Mouse (Mus musculus) 3134 (cell line): ENCODE measurements at regions not wholly inside any gene's neighbourhood (a gene's known extent, or its start where the extent isn't known, plus 50 kb on each side); places are given as distances from the start of the nearest gene placed in this dataset.

Experiments
- DNase-seq: peaks from one replicate; pipeline ENCODE4 v3.0.0-alpha.2; 2011; ENCODE audit warnings: low spot score; ENCODE audit not compliant: insufficient read length; ENCODE audit errors: extremely low read depth

DNA sequence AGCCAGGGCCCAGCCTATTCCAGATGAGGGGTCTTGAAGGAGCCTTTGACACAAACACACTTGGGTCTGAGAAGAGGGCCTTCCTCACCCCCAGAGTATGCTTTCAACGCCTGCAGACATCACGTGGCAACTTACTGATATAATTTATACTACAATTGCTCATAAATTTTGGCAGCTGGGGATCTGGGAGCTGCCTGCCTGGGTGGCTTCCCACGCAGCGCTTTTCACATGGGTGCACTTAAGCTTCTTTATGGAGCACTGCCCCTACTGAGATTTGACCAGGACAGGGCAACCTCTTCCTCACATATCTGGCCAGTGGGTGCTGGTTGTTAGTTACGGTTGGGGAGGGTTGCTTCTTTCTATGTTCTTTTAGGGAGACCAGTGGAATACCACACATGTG, 61.6 kb downstream of the Spesp1 start:
- no peak for DNase-seq

DNA sequence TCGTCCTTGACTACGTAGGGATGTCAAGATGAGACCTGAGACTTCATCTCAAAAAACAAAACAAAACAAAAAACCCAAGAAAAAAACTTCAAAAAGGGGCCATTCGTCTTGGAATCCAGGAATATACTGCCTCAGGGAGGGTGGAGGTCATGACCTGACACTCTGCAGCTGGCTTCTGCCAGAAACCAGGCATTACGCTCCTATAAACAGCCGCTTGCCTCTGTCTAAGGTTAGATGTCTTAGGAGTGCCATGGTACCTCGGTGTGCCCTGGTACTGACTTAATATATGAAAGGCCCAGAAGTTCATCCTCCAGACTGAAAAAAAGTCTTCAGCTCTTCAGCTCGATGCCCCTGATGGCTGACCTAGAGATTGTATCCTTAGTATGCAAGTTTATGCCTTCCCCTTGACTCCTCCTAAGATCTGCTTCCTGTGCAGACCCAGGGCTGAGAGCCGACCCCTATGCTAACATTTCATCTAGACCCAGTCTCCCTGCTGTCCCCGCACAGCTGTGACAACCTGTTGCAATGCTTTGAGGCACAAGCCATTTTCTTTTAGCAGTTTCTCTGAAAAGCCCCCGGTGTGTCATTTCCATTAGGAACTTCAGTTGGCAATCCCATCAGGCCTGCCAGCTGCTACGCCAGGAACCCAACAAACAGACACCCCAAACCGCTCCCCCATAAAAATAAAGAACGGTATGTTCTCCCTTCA, 66.7 kb downstream of the Spesp1 start:
- no peak for DNase-seq

DNA sequence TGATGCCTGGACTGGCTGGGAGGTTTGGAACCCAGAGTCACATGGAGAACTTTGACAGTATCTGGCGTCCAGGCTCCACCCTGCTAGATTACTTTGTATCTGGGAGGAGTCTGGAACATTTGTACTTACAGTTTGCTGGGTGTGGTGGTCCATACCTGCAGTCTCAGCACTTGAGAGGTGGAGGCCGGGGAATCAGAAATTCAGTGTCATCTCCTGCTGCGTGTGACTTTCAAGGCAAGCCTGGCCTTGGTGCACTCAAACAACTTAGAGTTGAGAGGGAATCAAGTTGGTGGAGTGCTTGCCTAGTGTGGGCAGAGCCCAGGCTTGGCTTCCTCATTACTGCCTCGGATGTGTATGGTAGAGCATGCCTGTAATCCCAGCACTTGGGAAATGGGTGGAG, 67.5 kb downstream of the Spesp1 start:
- DNase-seq = no peak

DNA sequence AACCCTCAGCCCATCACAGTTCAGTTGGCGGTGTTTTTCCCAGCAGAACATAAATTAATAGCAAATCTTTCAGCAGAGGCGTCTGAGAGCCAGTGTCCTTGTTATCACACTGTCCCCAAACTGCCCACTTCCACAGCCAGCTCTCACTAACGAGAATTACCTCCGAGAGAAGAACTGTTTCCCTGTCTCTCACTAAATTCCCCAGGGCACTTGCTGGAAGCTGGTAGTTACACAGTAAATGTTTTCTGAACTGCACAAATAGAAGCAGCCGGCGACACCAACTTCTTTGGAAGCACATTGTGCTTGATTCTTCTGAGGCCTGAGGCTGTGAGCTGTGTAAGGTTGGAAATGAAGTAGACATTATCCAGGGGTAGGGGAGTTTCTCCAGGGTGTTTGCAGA, 69.4 kb downstream of the Spesp1 start:
- no peak for DNase-seq

DNA sequence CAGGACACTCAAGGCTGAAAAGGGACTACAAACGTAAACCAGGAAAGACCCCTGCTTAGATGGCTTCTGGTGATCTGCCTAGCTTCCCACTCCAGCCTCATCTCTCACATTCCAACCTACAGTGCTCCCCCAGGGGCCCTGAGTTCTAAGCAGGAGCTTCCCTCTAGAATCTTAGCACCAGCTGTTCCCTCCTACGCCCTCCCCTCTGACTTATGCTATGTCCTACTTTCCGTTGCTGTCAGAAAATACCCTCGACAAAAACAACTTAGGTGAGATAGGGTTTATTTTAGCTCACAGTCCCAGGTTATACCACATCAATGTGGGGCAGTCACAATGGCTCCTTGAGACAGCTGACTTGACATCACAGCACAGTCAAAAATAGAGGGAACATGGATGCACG, 71.2 kb downstream of the Spesp1 start:
- DNase-seq = no peak

DNA sequence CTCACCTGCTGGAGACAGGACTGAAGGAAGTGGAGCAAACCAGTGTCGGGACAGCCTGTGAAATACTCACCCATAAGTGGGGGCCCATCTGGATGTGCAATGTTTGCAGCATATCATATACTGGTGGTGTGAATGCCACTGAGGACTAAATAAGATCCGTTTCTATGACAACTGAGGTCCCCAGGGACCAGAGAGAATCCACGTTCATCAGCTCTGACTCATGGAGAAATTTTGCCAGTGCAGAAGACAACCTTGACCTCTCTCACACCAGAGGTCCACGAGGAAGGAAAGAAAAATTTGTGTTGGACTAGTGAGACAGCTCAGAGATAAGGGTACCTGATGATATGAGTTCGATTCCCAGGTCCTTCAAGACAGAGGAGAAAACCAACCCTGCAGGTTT, 73.6 kb downstream of the Spesp1 start:
- DNase-seq = peak; percentile 17

DNA sequence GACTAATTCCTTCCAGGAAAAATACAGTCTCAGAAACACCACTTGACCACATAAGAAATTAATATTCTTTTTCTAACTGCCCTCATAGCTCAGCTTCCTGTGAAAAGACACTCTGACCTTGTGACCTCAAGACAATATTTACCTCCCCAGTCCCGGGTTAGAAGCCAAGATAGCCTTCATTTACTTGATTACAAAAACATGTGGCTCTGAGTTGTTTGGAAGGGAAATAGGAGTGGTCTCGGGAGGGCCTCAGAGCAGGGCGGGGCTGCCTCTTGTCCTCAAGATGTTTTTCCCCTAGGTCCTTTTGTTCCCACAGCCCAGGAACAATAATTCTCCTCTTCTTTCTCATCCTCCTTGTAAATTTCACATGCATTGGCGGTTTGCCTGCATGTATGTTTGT, 76.7 kb downstream of the Spesp1 start:
- no peak for DNase-seq

DNA sequence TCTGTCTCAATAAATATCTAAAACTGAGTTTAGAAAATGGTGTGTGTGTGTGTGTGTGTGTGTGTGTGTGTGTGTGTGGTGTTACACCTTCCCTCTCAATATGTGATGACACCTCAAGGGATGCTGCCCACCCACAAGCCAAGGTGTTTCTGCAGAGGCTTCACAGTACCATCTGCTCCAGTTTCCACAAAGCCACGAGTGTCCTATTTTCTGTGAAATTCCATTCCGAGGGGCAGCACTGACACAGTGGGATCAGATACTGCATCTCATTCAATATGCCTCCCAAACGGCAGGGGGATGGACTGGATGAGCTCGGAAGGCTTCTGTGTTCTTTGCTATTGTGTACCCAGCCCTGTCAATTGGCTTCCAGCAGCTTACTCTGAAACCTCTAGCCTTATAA, 78.5 kb downstream of the Spesp1 start:
- DNase-seq = no peak

DNA sequence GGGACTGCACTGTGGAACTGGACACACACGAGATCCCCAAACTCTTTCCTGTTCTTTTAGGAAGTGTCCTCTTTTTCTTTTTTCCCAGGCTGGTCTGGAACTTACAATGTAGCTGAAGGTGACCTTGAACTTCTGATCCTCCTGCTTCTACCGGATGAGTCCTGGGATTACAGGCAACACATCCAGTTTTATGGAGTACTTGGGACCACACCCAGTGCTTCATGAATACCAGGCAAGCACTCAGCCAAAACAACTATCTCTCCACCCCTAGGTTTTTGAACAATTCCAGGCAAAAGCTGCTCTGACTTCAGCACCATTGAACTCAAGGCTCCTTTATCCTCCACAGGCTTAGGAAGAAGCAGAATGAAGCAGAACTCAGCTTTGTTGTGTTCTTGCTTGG, 79.7 kb downstream of the Spesp1 start:
- no peak for DNase-seq

DNA sequence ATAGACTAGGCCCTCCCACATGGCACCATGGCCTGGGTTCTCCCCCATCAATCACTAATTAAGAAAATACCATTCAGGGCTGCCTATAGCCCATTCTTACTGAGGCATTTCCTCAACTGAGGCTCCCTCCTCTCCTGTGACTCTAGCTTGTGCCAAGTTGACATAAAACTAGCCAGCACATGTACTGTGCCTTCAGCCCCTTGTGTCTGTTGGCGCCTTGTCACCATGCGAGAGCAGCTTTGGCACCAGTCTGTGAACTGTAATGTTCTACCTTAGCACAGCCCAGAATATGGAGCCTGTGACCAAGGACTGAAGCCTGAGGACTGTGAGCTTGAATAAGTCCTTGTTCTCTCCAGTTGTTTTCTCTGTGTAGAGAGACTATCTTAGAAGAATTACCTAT, 75.0 kb upstream of the Glce start:
- DNase-seq = no peak

DNA sequence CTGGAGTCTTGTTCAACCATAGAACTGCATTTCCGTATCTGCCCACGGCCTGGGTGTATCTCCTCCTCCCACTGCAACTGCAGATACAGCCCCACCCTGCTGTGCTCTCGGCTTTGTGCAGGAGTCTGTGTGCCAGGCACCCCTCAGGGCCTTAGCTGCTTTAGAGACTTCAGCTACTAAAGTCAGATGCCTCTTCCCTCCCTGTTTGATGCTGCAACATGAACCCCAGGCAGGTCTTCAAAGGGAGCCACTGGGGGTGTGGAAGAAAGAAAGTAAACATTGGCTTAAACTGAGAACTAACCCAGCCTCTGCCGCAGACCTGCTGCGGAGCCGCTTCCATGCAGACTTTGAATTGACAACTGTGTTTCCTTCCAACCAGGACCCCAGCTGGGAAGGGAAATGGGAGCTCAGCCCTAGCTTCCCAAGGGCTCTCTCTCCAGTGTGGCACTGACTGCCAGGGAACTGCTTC, 70.0 kb upstream of the Glce start:
- no peak for DNase-seq

DNA sequence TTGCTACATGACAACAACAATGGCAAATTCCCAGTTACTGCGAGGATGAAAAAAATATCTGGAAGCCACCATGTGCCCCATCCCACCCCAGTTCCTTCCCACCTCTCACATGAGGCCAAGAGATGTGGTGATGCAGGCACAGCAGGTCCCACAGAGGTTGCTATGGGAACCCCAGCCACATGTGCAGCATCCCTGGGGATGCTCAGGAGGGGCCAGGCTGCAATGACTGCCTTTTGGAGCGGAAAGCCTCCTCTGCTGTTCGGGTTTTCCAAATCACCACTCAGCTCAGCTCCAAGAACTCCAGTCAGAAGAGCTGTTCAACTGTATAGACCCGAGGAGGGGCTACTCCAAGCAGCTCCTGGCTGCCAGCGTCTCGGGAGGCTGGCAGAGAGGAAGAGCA, 68.0 kb upstream of the Glce start:
- DNase-seq = no peak

DNA sequence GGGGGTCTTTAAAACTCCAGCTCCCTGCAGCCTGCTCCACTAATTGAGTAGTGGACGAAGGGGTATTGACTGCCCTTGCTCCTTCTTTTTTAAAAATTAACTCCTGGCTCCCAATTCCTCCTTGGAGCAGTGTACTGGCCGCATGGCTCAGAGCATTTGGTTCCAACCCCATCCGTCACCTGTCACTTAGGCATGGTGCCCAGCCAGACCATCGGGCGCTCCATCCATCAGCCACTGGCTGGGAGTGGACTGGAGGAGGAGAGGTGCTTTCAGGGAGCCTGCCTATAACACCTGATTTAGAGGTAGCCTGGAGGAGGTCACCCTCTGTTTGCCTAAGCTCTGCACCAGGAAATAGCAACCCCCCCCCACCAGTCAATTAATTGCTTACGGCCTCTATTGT, 66.4 kb upstream of the Glce start:
- DNase-seq = no peak

DNA sequence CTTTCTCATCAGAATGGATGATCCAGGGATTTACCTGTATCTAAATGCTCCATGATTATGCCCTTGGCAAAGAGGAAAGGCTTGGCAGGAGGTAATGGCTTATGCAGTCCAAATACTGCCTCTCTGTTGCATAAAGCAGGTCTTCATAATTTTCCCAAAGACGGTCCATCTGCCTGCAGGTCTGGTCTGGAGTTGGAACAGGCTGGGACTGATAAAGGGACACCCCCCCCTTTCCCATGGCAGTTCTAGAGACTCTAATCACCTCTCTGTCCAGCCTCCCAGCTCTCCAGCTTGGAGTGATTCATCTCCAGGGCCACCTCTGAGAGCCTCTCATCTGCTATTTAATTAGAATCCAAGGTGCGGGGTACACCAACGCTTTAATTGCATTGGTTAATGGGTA, 65.9 kb upstream of the Glce start:
- DNase-seq = no peak

DNA sequence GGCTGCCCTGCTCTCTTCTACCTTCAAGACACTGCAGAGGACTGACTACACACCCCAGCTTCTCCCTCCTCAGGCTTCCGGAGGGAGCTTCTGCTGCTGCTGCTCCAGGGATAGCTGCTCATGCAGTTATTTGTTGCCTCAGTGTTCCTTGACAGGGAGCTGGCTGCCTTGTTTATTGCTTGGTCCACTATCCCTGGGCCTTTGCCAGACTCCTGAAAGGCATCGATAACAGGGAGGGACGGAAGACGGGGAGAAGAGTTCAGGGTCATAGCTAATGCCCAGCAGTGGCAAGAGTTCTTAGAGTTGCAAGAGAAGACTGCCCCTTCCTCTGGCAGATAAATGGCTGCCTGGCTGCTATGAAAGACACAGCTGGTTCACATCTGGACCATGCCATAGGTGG, 64.4 kb upstream of the Glce start:
- DNase-seq = no peak

DNA sequence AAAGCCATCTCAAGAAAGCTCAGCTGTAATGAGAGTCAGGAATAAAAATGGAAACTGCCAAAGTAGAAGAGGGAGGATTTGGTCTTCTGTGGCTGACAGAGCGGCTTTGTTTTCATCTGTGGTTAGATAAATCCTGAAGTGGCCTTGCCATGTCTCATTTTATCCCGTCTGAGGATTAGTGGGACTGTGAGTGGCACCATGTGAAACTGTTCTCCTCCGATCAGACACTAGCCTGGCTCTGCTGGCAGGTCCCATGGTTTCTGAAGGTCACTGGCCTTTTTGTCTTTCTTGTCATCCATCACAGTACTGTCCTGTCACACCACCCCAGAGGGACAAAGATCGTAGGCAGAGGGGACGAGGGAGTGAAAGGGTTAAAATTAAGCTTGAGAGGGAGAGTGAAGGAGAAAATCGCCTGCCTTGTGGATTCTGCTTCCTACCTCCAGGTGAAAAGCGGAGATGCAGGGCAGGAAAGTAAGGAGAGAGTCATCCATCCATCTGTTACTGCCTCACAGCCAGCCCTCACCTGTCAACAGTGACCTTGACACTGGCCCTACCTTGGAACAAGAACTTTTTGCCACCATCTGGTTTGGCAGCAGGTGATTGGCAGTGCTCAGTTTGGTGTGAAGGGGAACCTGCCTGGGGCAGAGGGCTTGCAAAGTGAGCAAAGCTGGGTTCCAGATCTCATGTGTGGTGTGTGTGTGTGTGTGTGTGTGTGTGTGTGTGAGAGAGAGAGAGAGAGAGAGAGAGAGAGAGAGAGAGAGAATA, 63.2 kb upstream of the Glce start:
- no peak for DNase-seq

DNA sequence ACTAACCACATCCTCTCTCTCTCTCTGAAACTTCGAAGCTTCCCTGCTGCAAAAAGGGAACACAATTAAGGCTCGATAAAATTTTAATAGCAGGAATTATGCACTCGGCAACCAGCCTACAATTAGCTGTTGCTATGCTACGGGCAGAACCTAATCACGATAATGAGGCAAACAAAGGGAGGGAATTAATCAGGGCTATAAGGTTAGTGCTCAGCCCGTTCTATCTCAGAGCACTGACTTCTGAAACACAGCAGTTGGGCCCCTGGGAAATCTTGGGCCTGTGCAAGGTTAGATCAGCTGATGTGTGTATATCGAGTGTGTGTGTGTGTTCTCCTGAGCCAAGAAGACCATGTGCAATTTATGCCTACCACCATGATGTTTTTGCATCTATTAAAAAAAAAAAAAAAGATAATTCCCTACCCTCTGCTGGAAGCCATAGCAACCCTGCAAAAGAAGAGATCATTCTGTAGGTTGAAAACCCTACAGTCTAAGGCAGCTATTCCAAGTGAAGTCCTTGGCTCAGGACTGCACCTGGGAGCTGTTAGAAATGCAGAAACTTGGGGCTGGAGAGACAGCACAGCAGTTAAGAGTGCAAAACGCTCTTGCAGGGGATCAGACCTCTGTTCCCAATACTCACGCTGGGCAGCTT, 58.9 kb upstream of the Glce start:
- DNase-seq = no peak

DNA sequence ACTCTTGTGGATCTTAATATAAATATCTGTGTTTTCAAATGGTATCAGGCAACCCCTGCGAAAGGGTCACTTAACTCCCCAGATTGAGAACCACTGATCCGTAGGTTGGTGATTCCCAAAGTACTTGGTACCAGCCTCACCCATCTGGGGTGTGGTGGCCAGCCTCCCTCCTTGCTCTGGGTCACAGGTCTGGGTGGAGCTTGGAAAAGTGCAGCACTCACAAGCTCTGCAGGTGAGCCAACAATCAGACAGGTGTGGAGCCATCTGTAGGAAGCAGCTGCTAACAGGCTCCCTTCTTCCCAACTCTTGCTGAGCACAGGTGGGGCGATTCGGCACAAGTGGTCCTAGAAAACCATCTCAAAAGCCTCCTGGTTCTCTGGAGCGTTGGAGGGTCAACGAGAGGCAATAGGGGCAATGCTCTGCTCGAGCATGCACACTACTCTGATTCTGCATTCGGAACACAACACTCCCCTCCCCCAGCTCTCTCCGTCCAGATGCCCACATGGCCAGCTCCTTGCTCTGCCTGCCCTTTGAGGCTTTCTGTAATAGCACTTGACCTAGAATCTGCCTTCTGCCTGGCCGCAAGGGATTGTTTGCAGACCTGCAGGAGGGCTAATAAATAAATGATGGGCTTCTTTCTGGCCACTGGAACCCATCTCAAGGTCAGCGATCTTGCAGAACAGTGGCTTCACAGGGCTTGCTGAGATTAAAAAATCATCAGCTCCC, 58.2 kb upstream of the Glce start:
- no peak for DNase-seq

DNA sequence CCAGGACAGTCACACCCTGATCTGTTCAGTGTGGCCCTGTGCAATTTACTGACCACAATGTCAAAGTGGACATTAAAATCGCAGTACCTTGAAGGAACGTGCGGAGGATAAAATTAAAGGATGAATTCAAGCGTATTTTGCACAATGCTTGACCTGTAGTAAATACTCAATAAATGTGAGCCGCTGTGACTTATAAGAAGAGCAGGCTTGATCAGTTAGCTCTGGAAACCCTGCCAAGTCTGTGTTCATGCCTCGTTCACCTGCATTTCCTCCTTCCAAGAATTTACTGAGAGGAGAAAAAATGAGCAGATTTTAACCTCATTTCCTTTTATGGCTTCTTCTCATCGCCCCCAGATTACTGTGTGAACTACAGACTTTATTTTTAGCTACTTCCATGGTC, 52.2 kb upstream of the Glce start:
- no peak for DNase-seq
